Mouse (Mus musculus): ENCODE data around the gene Itga2b. TPM values are rescaled to one million over a fixed set of nuclear protein-coding genes. Genes with fewer than 3 reads are reported as not detected.

The Itga2b gene
- polyA plus RNA-seq, 1 experiment from 2014 or later = 13.1 TPM

DNA sequence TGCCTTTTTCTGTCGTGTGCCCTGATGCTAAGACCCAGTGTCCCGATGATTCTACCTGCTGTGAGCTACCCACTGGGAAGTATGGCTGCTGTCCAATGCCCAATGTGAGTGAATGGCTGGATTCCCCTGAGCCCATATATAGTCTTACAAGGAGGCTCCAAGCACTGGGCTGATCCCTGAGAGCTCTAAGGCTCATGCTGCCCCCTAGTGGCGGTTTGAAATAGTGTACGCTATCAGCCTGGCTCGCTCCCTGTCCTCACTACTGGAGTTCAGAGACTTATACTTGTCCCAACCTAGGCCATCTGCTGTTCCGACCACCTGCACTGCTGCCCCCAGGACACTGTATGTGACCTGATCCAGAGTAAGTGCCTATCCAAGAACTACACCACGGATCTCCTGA, 35.5 kb downstream of the Itga2b start:
- Histone ChIP-seq H3K9ac (ENCODE audit: low read depth, low read length) (no peak overlapping the region), H3K4me2 (ENCODE audit: low read length) (no peak overlapping the region), H3K4me3 (ENCODE audit: low read length) (no peak overlapping the region), H3K4me1 (ENCODE audit: control insufficient read depth, insufficient read depth, low read depth, low read length) (peaks cover 32% of the 10 kb centered on the region), H3K27ac (ENCODE audit: low read depth, low read length) (no peak overlapping the region; the same call in 1 of the 2 replicates), H3K9me3 (ENCODE audit: control insufficient read depth, low read length) (no peaks in the 10 kb centered on the region), H3K27me3 (replicated peaks; ENCODE audit: control insufficient read depth, insufficient read depth, low read length) (no peaks in the 10 kb centered on the region), H3K36me3 (ENCODE audit: control insufficient read depth, insufficient read depth, low read length) (peaks cover 27% of the 10 kb centered on the region)
- ATAC-seq = peak; percentile 40; the same call in 1 of the 2 replicates
- WGBS = 6% methylated on average over 7 of the region's 7 CpGs

DNA sequence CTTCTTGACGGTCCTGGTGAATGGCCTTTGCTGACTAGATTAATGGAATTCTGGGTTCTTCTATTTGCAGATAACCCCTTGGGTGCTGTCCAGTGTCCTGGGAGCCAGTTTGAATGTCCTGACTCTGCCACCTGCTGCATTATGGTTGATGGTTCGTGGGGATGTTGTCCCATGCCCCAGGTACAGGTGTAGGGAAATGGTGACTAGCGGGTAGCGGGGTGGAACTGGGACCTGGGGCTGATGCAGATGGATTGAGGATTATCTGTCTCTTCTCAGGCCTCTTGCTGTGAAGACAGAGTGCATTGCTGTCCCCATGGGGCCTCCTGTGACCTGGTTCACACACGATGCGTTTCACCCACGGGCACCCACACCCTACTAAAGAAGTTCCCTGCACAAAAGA, 36.1 kb downstream of the Itga2b start:
- Histone ChIP-seq H3K27me3 (replicated peaks; ENCODE audit: control insufficient read depth, insufficient read depth, low read length) (no peaks in the 10 kb centered on the region), H3K4me1 (ENCODE audit: control insufficient read depth, insufficient read depth, low read depth, low read length) (peaks cover 33% of the 10 kb centered on the region), H3K4me2 (ENCODE audit: low read length) (no peak overlapping the region), H3K9me3 (ENCODE audit: control insufficient read depth, low read length) (no peaks in the 10 kb centered on the region), H3K27ac (ENCODE audit: low read depth, low read length) (no peak overlapping the region; the same call in 1 of the 2 replicates), H3K4me3 (ENCODE audit: low read length) (no peak overlapping the region), H3K9ac (ENCODE audit: low read depth, low read length) (no peak overlapping the region), H3K36me3 (ENCODE audit: control insufficient read depth, insufficient read depth, low read length) (peaks cover 23% of the 10 kb centered on the region)
- WGBS = 84% methylated on average over 7 of the region's 7 CpGs
- no peak for ATAC-seq

DNA sequence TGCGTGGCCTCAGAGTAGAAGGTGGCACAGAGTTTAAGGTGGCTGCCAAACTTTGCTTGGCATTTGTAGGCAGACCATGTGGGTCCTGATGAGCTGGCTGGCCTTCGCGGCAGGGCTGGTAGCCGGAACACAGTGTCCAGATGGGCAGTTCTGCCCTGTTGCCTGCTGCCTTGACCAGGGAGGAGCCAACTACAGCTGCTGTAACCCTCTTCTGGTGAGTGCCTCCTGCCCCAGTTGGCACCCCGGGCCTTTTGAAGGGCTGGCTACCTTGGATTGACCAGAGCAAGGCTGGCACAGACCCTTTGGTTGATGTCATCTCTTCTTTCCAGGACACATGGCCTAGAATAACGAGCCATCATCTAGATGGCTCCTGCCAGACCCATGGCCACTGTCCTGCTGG, 37.0 kb downstream of the Itga2b start:
- Histone ChIP-seq H3K9ac (ENCODE audit: low read depth, low read length) (peak overlapping the region; percentile 1; the same call in 1 of the 2 replicates), H3K4me1 (ENCODE audit: control insufficient read depth, insufficient read depth, low read depth, low read length) (peaks cover 24% of the 10 kb centered on the region), H3K27me3 (replicated peaks; ENCODE audit: control insufficient read depth, insufficient read depth, low read length) (no peaks in the 10 kb centered on the region), H3K27ac (ENCODE audit: low read depth, low read length) (no peak overlapping the region), H3K9me3 (ENCODE audit: control insufficient read depth, low read length) (no peaks in the 10 kb centered on the region), H3K4me2 (ENCODE audit: low read length) (no peak overlapping the region), H3K4me3 (ENCODE audit: low read length) (no peak overlapping the region), H3K36me3 (ENCODE audit: control insufficient read depth, insufficient read depth, low read length) (peaks cover 20% of the 10 kb centered on the region)
- ATAC-seq = no peak
- 88% methylated on average over 6 of the region's 6 CpGs for WGBS

DNA sequence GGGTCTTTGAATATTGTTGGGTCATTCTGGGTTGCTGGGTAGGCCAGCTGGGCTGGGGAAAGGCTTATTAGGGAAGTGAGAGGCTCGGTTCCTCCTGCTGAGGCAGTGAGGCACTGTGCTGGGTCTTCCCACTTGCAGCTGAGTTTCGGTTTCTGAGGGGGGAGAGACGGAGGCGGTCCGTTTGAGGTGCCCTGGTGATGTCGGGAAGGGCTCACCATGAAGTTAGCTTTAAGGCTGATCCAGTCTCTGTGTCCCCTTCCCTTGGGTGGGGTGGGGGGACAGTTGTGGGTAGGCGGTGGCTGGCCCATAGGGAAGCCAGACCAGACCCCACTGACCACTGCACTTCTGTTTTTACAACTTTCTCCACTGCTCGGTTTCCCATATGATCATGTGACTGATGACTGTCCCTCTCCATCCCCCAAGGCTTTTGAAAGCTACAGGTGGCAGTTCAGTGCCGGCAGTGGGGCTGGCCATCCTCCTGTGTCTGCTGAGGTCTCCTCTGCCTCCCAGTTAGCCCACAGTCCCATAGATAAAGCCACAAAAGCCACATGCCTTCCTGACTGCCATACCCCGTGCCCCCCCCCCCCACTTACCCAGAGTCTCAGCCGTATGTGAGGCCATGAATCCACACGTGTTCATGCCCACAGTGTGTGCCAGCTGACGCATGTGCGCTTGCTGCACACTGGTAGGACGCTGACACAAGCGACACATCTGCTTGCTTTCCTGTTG, 37.6 kb downstream of the Itga2b start:
- no peak for ATAC-seq
- 0 out of 2 replicates have a peak overlapping the region, but pooled peaks have one; percentile 6 for H3K4me2 ChIP-seq (ENCODE audit: low read length)
- 66% methylated on average over 16 of the region's 16 CpGs for WGBS
- H3K4me1 ChIP-seq (ENCODE audit: control insufficient read depth, insufficient read depth, low read depth, low read length) = peaks cover 18% of the 10 kb centered on the region
- no peaks in the 10 kb centered on the region for H3K27me3 ChIP-seq (replicated peaks; ENCODE audit: control insufficient read depth, insufficient read depth, low read length)
- no peaks in the 10 kb centered on the region for H3K9me3 ChIP-seq (ENCODE audit: control insufficient read depth, low read length)
- peaks cover 17% of the 10 kb centered on the region for H3K36me3 ChIP-seq (ENCODE audit: control insufficient read depth, insufficient read depth, low read length)
- no peak overlapping the region for H3K4me3 ChIP-seq (ENCODE audit: low read length)
- H3K27ac ChIP-seq (ENCODE audit: low read depth, low read length) = no peak overlapping the region
- H3K9ac ChIP-seq (ENCODE audit: low read depth, low read length) = peak overlapping the region; percentile 28; the same call in 1 of the 2 replicates

- 81% methylated on average over 3 of the region's 3 CpGs for WGBS
- Histone ChIP-seq H3K4me3 (ENCODE audit: low read length) (no peak overlapping the region), H3K4me2 (ENCODE audit: low read length) (no peak overlapping the region)
These were observed 38.2 kb downstream of the Itga2b start for GRCm38 (mm10) chr11:102431728-102432114.

DNA sequence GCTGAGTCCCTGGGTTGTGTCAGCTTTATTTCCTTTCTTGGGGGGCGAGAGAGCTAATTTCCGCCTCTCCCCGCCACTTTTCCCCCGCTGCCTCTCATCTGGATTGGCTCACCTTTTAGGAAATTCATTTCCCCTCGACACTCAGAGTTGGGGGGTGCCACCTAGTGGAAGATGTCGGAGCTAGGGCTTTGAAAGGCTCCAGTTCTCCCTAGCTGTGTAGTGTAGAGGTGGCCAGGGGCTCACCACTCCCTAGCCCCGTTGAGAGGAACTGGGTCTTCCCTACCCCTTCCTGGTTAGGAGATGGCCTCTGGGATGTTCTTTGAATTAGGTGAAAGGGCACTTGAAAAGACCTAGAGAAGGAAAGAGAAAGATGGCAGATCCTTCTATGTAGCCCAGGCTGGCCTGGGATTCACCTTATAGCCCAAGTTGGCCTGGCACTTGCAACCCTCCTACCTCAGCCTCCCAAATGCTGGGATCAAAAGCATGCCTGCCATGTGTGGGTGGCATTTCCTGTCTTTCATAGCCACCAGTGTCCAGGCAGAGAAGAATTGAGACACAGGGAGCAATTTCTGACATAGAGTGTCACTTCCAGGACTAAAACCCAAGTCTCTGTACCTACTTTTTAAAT, 38.8 kb downstream of the Itga2b start:
- peak; percentile 35; the same call in 1 of the 2 replicates for ATAC-seq
- Histone ChIP-seq H3K4me2 (ENCODE audit: low read length) (peak overlapping the region; percentile 98), H3K27ac (ENCODE audit: low read depth, low read length) (peak overlapping the region; percentile 79), H3K4me1 (ENCODE audit: control insufficient read depth, insufficient read depth, low read depth, low read length) (peaks cover 14% of the 10 kb centered on the region), H3K36me3 (ENCODE audit: control insufficient read depth, insufficient read depth, low read length) (peaks cover 15% of the 10 kb centered on the region), H3K9ac (ENCODE audit: low read depth, low read length) (peak overlapping the region; percentile 65), H3K4me3 (ENCODE audit: low read length) (peak overlapping the region; percentile 69), H3K9me3 (ENCODE audit: control insufficient read depth, low read length) (no peaks in the 10 kb centered on the region), H3K27me3 (replicated peaks; ENCODE audit: control insufficient read depth, insufficient read depth, low read length) (no peaks in the 10 kb centered on the region)
- under 1% methylated on average over 7 of the region's 7 CpGs for WGBS

More at GRCm38 (mm10) chr11:102431728-102432114, 38.2 kb downstream of the Itga2b start:
- H3K27me3 ChIP-seq (replicated peaks; ENCODE audit: control insufficient read depth, insufficient read depth, low read length) = no peaks in the 10 kb centered on the region
- H3K4me1 ChIP-seq (ENCODE audit: control insufficient read depth, insufficient read depth, low read depth, low read length) = peaks cover 14% of the 10 kb centered on the region
- no peaks in the 10 kb centered on the region for H3K9me3 ChIP-seq (ENCODE audit: control insufficient read depth, low read length)
- H3K36me3 ChIP-seq (ENCODE audit: control insufficient read depth, insufficient read depth, low read length) = peaks cover 15% of the 10 kb centered on the region
- no peak overlapping the region for H3K9ac ChIP-seq (ENCODE audit: low read depth, low read length)
- H3K27ac ChIP-seq (ENCODE audit: low read depth, low read length) = no peak overlapping the region
- ATAC-seq = no peak

DNA sequence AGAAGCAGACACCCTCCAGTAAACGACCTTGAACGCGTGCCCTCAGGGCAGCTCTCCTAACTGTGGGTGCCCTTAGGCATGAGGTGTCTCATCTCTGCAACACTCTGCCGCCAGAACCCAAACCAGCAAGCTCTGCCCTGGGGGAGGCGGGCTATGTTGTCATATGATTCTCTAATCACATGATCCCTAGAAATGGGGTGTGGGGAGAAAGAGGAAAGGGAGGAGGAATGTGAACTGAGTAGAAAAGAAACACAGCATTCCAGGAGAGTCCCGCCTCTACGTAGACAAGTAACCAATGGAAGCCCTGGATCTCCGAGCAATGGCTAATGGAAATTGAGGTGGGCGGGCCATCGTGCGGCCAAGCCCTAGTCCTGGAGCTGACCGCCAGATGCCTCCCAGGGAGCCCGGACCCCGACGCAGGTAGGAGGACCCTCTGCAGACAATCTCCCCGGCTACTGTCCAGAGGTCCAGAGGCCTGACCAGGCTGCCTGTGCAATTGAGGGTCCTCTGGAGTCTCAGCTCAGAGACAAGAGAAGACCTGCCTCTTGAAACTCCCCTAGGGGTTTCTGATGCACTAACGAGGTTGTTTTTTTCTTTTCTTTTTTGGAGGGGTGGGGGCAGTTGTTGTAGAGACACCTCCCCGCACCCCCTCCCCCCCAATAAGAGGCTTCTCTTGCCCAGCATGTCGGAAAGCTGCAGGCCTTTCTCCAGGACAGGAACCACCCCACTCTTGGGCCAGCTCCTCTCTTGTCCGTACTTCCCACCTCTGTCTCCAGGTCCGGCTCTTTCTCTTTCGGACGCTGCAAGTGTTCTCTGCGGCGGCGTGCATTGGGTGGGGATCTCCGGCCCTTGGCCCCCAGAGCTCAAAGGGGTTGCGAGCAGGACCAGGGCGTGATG, 39.6 kb downstream of the Itga2b start, which contains the start of gene Grn:
Grn (plus strand) TSS at position 195 of the 897 bp plus-strand sequence.
- H3K4me3 ChIP-seq (ENCODE audit: low read length) = peak within 1 kb of the TSS; percentile 69
- peak within 1 kb of the TSS; percentile 79 for H3K27ac ChIP-seq (ENCODE audit: low read depth, low read length)
- H3K4me2 ChIP-seq (ENCODE audit: low read length) = peak within 1 kb of the TSS; percentile 98
- WGBS = 0% methylated on average over 29 of the region's 29 CpGs
- ATAC-seq = peak; percentile 93
- peaks cover 14% of the 10 kb centered on the region for H3K4me1 ChIP-seq (ENCODE audit: control insufficient read depth, insufficient read depth, low read depth, low read length)
- no peaks in the 10 kb centered on the region for H3K27me3 ChIP-seq (replicated peaks; ENCODE audit: control insufficient read depth, insufficient read depth, low read length)
- H3K9ac ChIP-seq (ENCODE audit: low read depth, low read length) = peak within 1 kb of the TSS; percentile 65
- H3K9me3 ChIP-seq (ENCODE audit: control insufficient read depth, low read length) = no peaks in the 10 kb centered on the region
- peaks cover 11% of the 10 kb centered on the region for H3K36me3 ChIP-seq (ENCODE audit: control insufficient read depth, insufficient read depth, low read length)

GRCm38 (mm10) chr11:102429551-102429950, 40.4 kb downstream of the Itga2b start:
- peak overlapping the region; percentile 98 for H3K4me2 ChIP-seq (ENCODE audit: low read length)
- H3K27ac ChIP-seq (ENCODE audit: low read depth, low read length) = no peak overlapping the region

More at GRCm38 (mm10) chr11:102429551-102429950, 40.4 kb downstream of the Itga2b start:
- H3K36me3 ChIP-seq (ENCODE audit: control insufficient read depth, insufficient read depth, low read length) = peaks cover 3% of the 10 kb centered on the region
- H3K9me3 ChIP-seq (ENCODE audit: control insufficient read depth, low read length) = no peaks in the 10 kb centered on the region
- peak overlapping the region; percentile 69 for H3K4me3 ChIP-seq (ENCODE audit: low read length)
- no peak for ATAC-seq
- H3K4me1 ChIP-seq (ENCODE audit: control insufficient read depth, insufficient read depth, low read depth, low read length) = peaks cover 14% of the 10 kb centered on the region
- H3K27me3 ChIP-seq (replicated peaks; ENCODE audit: control insufficient read depth, insufficient read depth, low read length) = no peaks in the 10 kb centered on the region
- peak overlapping the region; percentile 65 for H3K9ac ChIP-seq (ENCODE audit: low read depth, low read length)
- 43% methylated on average over 3 of the region's 3 CpGs for whole genome bisulfite sequencing

Data from hindbrain, embryonic 16.5 days (tissue).